Mouse (Mus musculus) heart, embryonic 12.5 days (tissue): ENCODE measurements at regions not wholly inside any gene's neighbourhood (a gene's known extent, or its start where the extent isn't known, plus 50 kb on each side); places are given as distances from the start of the nearest gene placed in this dataset.

Experiments used
- ATAC-seq: fragments of 200-750 bp; cut with Nextera tagmentation; 2 replicates; pipeline ENCODE4 v1.8.0; 2017; ENCODE audit warnings: moderate TSS enrichment, moderate library complexity; ENCODE audit not compliant: insufficient number of reproducible peaks, low FRiP score
- H3K27ac ChIP-seq: fragments of 300-500 bp; sonication (generic); 2 replicates; pipeline ENCODE4 v1.5.1; 2016; ENCODE audit warnings: mild to moderate bottlenecking, moderate library complexity; ENCODE audit not compliant: poor library complexity, severe bottlenecking
- H3K27me3 ChIP-seq: fragments of 300-500 bp; sonication (generic); replicated peaks from 2 replicates; pipeline ENCODE4 v1.6.1; 2016; ENCODE audit warnings: mild to moderate bottlenecking, moderate library complexity
- H3K36me3 ChIP-seq: fragments of 300-500 bp; sonication (generic); 2 replicates; pipeline ENCODE4 v1.6.1; 2016; ENCODE audit warnings: mild to moderate bottlenecking, moderate library complexity
- H3K4me1 ChIP-seq: fragments of 300-500 bp; sonication (generic); replicated peaks from 2 replicates; pipeline ENCODE4 v1.6.1; 2016; ENCODE audit warnings: mild to moderate bottlenecking
- H3K4me2 ChIP-seq: fragments of 300-500 bp; sonication (generic); 2 replicates; pipeline ENCODE4 v1.6.1; 2016; ENCODE audit warnings: mild to moderate bottlenecking, moderate library complexity
- H3K4me3 ChIP-seq: fragments of 300-500 bp; sonication (generic); 2 replicates; pipeline ENCODE4 v1.5.1; 2016; ENCODE audit warnings: mild to moderate bottlenecking
- H3K9ac ChIP-seq: fragments of 300-500 bp; sonication (generic); 2 replicates; pipeline ENCODE4 v1.6.1; 2016; ENCODE audit warnings: mild to moderate bottlenecking, moderate library complexity
- H3K9me3 ChIP-seq: fragments of 300-500 bp; sonication (generic); replicated peaks from 2 replicates; pipeline ENCODE4 v1.6.1; 2016; ENCODE audit warnings: mild to moderate bottlenecking, moderate library complexity
- WGBS: fragments of 180-500 bp; shearing (Covaris S2); methylation state at CpG from one replicate; pipeline ENCODE4 v1.1.7; 2016; 5-methylcytosine and 5-hydroxymethylcytosine counted together

- H3K4me2 ChIP-seq = no peak overlapping the region
- ATAC-seq = no peak
- H3K4me3 ChIP-seq = no peak overlapping the region
- H3K27ac ChIP-seq = no peak overlapping the region
- no peaks in the 10 kb centered on the region for H3K27me3 ChIP-seq
- no peaks in the 10 kb centered on the region for H3K4me1 ChIP-seq
- no peak overlapping the region for H3K9ac ChIP-seq
- H3K36me3 ChIP-seq = no peaks in the 10 kb centered on the region
- no peaks in the 10 kb centered on the region for H3K9me3 ChIP-seq
- 74% methylated on average over 5 of the region's 5 CpGs for whole genome bisulfite sequencing
Measured at GRCm38 (mm10) chr6:147922506-147922905, 124.6 kb upstream of the Far2 start.

DNA sequence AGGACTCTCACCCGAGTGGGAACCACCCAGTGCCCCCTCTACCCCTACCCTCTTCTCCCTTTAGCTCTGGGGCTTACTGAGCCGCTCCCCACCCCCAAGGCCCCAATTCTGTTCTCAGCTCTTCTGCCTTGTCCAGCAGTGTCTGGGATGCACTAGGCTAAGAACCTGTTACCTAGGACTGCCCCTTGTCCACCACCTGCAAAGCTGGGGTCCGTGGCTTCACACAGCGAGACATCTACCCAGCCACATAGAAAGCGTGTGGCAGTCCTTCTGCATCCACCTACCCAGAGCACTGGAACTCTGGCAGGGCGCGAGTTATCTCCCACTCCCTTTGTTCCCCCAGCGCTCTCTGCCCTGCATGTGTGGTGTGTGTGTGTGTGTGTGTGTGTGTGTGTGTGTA, 123.8 kb upstream of the Far2 start:
- H3K27me3 ChIP-seq = no peaks in the 10 kb centered on the region
- no peak overlapping the region for H3K9ac ChIP-seq
- no peaks in the 10 kb centered on the region for H3K36me3 ChIP-seq
- no peak overlapping the region for H3K4me2 ChIP-seq
- no peaks in the 10 kb centered on the region for H3K9me3 ChIP-seq
- ATAC-seq = no peak
- no peak overlapping the region for H3K27ac ChIP-seq
- WGBS = 86% methylated on average over 8 of the region's 8 CpGs
- no peak overlapping the region for H3K4me3 ChIP-seq
- no peaks in the 10 kb centered on the region for H3K4me1 ChIP-seq

GRCm38 (mm10) chr6:147928951-147929350, 118.1 kb upstream of the Far2 start:
- no peaks in the 10 kb centered on the region for H3K9me3 ChIP-seq
- H3K4me3 ChIP-seq = no peak overlapping the region
- ATAC-seq = no peak
- no peak overlapping the region for H3K9ac ChIP-seq
- no peak overlapping the region for H3K4me2 ChIP-seq
- H3K36me3 ChIP-seq = no peaks in the 10 kb centered on the region
- no peaks in the 10 kb centered on the region for H3K4me1 ChIP-seq
- H3K27ac ChIP-seq = no peak overlapping the region
- no peaks in the 10 kb centered on the region for H3K27me3 ChIP-seq

DNA sequence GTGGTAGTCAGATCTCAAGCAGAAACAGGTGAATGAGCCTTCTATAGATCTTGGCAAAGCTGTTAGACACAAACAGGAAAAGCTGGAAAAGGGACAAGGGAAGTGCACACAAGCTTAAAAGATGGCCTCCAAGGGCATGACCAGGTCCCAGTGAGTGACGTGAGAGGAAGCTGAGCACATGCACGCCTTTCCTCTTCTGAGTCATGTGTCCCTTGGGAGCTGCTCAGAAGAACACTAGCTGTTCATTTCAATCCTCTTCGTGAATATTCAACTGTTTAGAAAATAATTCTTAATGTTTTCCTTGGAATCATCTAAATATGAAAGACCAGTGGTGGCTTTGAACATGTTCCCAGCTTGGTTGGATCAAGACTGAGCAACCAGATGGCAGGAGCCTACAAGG, 103.0 kb upstream of the Far2 start:
- WGBS = 68% methylated on average over 3 of the region's 3 CpGs
- no peaks in the 10 kb centered on the region for H3K9me3 ChIP-seq
- no peak overlapping the region for H3K4me2 ChIP-seq
- H3K27me3 ChIP-seq = no peaks in the 10 kb centered on the region
- no peaks in the 10 kb centered on the region for H3K36me3 ChIP-seq
- peaks cover 6% of the 10 kb centered on the region; the same call in 1 of the 2 replicates for H3K4me1 ChIP-seq
- no peak overlapping the region for H3K27ac ChIP-seq
- no peak overlapping the region for H3K4me3 ChIP-seq
- H3K9ac ChIP-seq = no peak overlapping the region
- ATAC-seq = no peak

DNA sequence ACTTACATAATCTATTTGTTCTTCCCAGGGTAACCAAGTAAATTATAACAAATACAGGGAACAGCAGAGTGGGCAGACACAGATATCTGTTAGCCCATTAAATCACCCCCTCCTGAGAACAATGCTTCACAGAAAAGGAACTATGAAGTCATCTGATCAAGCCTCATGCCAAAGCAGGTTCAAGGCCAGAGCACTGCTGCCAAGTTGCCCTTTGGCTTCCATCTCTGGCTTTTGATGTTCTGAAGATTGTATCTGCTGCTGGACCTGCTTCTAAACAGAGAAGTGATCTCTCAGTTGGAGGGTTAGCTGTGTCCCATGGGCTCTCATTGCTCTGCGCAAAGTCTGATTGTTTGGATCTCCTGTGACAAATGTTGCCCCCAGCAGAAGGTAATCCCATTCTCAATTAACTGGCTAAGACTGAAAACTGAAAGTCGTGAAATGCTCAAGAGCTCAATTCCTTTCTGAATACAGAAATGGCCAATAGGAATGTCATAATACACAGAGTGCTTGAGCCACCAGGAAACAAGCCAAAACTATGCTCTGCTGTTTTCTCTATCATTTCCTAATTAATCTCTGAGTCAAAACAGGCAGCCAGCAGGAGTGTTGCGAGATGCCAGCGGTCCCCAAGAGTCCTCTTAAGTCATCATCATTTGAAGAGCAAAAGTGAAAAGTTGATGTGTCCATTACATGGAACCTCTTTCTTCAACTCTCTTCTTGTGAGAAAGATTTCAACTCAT, 102.0 kb upstream of the Far2 start:
- ATAC-seq = no peak

GRCm38 (mm10) chr6:147947997-147948396, 99.1 kb upstream of the Far2 start:
- H3K9ac ChIP-seq = no peak overlapping the region
- 78% methylated on average over 4 of the region's 4 CpGs for WGBS
- H3K4me2 ChIP-seq = no peak overlapping the region
- no peaks in the 10 kb centered on the region for H3K9me3 ChIP-seq
- H3K4me1 ChIP-seq = no peaks in the 10 kb centered on the region
- no peak overlapping the region for H3K4me3 ChIP-seq
- no peaks in the 10 kb centered on the region for H3K36me3 ChIP-seq
- H3K27ac ChIP-seq = no peak overlapping the region
- H3K27me3 ChIP-seq = no peaks in the 10 kb centered on the region
- no peak for ATAC-seq

More for the DNA sequence above, 102.0 kb upstream of the Far2 start:
- 66% methylated on average over 4 of the region's 4 CpGs for WGBS
- Histone ChIP-seq H3K4me2 (no peak overlapping the region), H3K27ac (no peak overlapping the region), H3K4me3 (no peak overlapping the region), H3K9me3 (no peaks in the 10 kb centered on the region), H3K36me3 (no peaks in the 10 kb centered on the region), H3K27me3 (no peaks in the 10 kb centered on the region), H3K4me1 (peaks cover 3% of the 10 kb centered on the region; the same call in 1 of the 2 replicates), H3K9ac (no peak overlapping the region)

- no peaks in the 10 kb centered on the region for H3K27me3 ChIP-seq
- H3K27ac ChIP-seq = no peak overlapping the region
- H3K36me3 ChIP-seq = no peaks in the 10 kb centered on the region
- no peaks in the 10 kb centered on the region for H3K4me1 ChIP-seq
- ATAC-seq = no peak
- no peak overlapping the region for H3K4me2 ChIP-seq
- no peaks in the 10 kb centered on the region for H3K9me3 ChIP-seq
- H3K4me3 ChIP-seq = no peak overlapping the region
- no peak overlapping the region for H3K9ac ChIP-seq
Measured at GRCm38 (mm10) chr6:147951642-147952041, 95.4 kb upstream of the Far2 start.

DNA sequence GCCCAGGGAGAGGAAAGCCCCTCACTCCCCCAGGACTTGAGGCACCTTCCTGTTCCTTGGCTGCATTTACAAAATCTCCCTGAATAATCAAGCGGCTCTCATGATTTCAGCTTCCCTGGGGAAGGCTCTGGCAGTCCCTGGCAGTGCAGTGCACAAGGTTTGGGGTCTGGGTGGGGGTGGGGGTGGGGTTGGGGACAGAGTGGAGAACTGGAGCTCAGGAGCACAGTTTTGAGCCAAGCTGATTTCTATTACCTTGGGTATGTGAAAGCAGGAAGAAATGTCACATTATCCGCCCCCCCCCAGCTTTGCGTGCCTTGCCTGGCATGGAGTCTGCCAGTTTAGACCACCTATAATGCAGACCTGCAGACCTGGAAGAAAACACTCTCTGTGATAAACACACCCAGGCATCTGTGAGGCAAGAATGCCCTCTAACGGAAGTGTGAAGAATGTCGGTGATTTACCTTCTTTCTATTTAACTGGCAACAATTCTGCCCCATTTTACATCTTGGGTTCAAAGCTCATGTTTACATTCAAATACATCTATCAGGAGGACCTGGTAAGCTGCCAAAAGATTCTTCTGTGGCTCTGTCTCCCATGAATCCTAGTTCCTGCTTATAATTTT, 93.9 kb upstream of the Far2 start:
- WGBS = 41% methylated on average over 5 of the region's 5 CpGs
- Histone ChIP-seq H3K27ac (no peak overlapping the region), H3K4me3 (no peak overlapping the region), H3K9ac (no peak overlapping the region), H3K27me3 (no peaks in the 10 kb centered on the region), H3K9me3 (no peaks in the 10 kb centered on the region), H3K4me2 (no peak overlapping the region), H3K36me3 (no peaks in the 10 kb centered on the region), H3K4me1 (no peaks in the 10 kb centered on the region)
- ATAC-seq = no peak

DNA sequence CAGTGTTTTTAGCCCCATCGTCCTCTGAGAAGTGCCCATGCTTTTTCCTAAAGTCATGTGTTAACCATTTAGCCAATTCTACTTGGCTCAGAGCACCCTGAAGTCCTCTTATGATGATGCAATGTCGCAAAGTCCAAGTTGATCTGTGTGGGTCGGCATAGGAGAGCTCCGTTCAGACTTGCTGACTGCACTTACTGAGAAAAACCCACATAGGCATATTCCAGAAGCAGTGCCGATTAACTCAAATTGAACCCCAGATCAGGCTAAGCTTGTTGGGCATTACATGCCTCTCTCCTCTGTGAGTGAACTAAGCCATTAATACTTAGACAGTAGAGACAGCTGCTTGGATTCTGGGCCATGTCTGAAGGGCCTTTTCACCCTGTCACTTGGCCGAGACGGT, 93.3 kb upstream of the Far2 start:
- H3K9me3 ChIP-seq = no peaks in the 10 kb centered on the region
- no peaks in the 10 kb centered on the region for H3K4me1 ChIP-seq
- H3K9ac ChIP-seq = no peak overlapping the region
- ATAC-seq = no peak
- no peak overlapping the region for H3K27ac ChIP-seq
- WGBS = 77% methylated on average over 7 of the region's 7 CpGs
- H3K27me3 ChIP-seq = no peaks in the 10 kb centered on the region
- H3K4me3 ChIP-seq = no peak overlapping the region
- H3K4me2 ChIP-seq = no peak overlapping the region
- H3K36me3 ChIP-seq = no peaks in the 10 kb centered on the region

DNA sequence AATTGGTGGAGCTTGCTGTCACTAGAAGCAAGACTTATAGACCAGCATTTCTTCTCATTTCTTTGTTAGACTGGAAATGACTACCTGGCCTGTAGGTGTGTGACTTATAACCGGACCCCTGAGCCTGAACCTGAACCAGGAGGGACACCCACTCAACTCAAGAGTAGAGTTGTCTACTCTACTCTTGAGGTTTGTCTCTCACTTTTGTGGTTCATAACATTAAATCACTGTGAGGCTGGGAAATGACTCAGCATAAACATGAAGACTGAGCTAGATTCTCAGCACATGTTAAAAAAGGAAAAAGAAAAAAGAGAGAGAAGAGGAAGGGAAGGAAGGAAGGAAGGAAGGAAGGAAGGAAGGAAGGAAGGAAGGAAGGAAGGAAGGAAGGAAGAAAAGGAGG, 92.8 kb upstream of the Far2 start:
- H3K4me3 ChIP-seq = no peak overlapping the region
- H3K9ac ChIP-seq = no peak overlapping the region
- H3K9me3 ChIP-seq = no peaks in the 10 kb centered on the region
- WGBS = 78% methylated on average over 1 of the region's 1 CpGs
- H3K4me1 ChIP-seq = no peaks in the 10 kb centered on the region
- ATAC-seq = no peak
- H3K36me3 ChIP-seq = no peaks in the 10 kb centered on the region
- no peaks in the 10 kb centered on the region for H3K27me3 ChIP-seq
- no peak overlapping the region for H3K27ac ChIP-seq
- no peak overlapping the region for H3K4me2 ChIP-seq

GRCm38 (mm10) chr6:147954967-147955830, 91.9 kb upstream of the Far2 start:
- WGBS = 62% methylated on average over 7 of the region's 7 CpGs

More at GRCm38 (mm10) chr6:147954967-147955830, 91.9 kb upstream of the Far2 start:
- H3K36me3 ChIP-seq = no peaks in the 10 kb centered on the region
- no peaks in the 10 kb centered on the region for H3K27me3 ChIP-seq
- no peak overlapping the region for H3K4me2 ChIP-seq
- no peak overlapping the region for H3K9ac ChIP-seq
- no peak overlapping the region for H3K4me3 ChIP-seq
- no peaks in the 10 kb centered on the region for H3K9me3 ChIP-seq
- H3K27ac ChIP-seq = no peak overlapping the region
- ATAC-seq = no peak
- H3K4me1 ChIP-seq = no peaks in the 10 kb centered on the region
